Mouse (Mus musculus) small intestine, adult 2 months (tissue): ENCODE results near the gene Slc7a5.

Experiments used
- CTCF ChIP-seq: fragments of 200-500 bp; IDR thresholded peaks from 2 replicates; pipeline ENCODE4 v1.5.1; 2012; ENCODE audit warnings: low read depth, mild to moderate bottlenecking, control low read depth, inconsistent platforms, low read length, moderate library complexity, mixed read lengths; ENCODE audit not compliant: insufficient replicate concordance, insufficient read length; ENCODE audit errors: extremely low read depth
- POLR2A ChIP-seq: fragments of 200-500 bp; IDR thresholded peaks from 2 replicates; pipeline ENCODE4 v1.6.1; 2012; ENCODE audit warnings: low read depth, mild to moderate bottlenecking, control low read depth, inconsistent platforms, low read length, moderate library complexity

DNA sequence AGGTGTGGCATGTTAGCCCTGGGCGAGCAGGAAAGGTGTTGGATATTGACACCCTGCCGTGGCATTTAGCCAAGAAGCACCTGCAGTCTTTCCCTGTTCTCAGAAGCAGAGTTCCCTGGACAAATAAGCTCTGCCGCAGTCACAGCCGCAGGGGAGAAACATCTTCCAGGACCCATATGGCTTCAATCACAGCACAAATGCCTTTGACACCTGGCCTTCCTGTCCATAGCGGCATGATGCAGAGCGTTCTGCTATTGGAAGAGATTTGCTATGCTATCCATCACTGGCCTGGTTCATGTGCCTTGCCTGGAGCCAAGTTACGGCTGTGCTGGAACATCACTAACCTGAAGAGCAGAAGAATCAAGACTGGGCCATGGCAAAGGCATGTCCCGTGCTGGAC is 42.1 kb downstream of the Slc7a5 start:
- TF ChIP-seq CTCF = no peak
- no peak for TF ChIP-seq POLR2A
